Mouse (Mus musculus): ENCODE results near the gene Impg2.

- TF ChIP-seq CTCF (IDR thresholded peaks at IDR 0.05; ENCODE audit: low read depth, low read length) (no peak), GATA1 (IDR thresholded peaks at IDR 0.05; ENCODE audit: borderline replicate concordance, low read length) (no peak), TAL1 (conservative IDR thresholded peaks at IDR 0.05; ENCODE audit: low read depth, low read length) (no peak)
Measured at GRCm38 (mm10) chr16:56298836-56299235, 94.7 kb downstream of the Impg2 start.
